Mouse (Mus musculus) ES-E14 (cell line): ENCODE results near the gene Nt5c2. TPM values are rescaled to one million over a fixed set of nuclear protein-coding genes. Genes with fewer than 3 reads are reported as not detected.

Experiments
- DNase-seq: peaks from one replicate; pipeline ENCODE4 v3.0.0-alpha.2; 2013; ENCODE audit warnings: low read depth, low spot score
- H3K27ac ChIP-seq: 2 replicates; pipeline ENCODE4 v1.5.1; 2012; ENCODE audit warnings: low read depth, mild to moderate bottlenecking, low read length, moderate library complexity, mixed read lengths; ENCODE audit not compliant: poor library complexity, insufficient read depth, severe bottlenecking
- H3K36me3 ChIP-seq: 2 replicates; pipeline ENCODE4 v1.6.1; 2012; ENCODE audit warnings: mild to moderate bottlenecking, low read length, moderate library complexity, mixed read lengths; ENCODE audit not compliant: control insufficient read depth, poor library complexity, insufficient read depth, severe bottlenecking
- H3K4me1 ChIP-seq, 2 experiments: fragments of 150-350 bp in 1 of 2; sonication (generic) in 1 of 2; 2 replicates each; pipeline ENCODE4 v1.6.1; 2012; ENCODE audit warnings: low read length in 2 of 2, mild to moderate bottlenecking in 1 of 2, mixed read lengths in 1 of 2; ENCODE audit not compliant: control insufficient read depth in 2 of 2, insufficient read depth in 2 of 2, poor library complexity in 1 of 2
- H3K4me3 ChIP-seq, 2 experiments: fragments of 150-350 bp in 1 of 2; sonication (generic) in 1 of 2; 2 replicates each; pipeline ENCODE4 v1.5.1; 2012; ENCODE audit warnings: low read length in 2 of 2, low read depth in 1 of 2, mild to moderate bottlenecking in 1 of 2, mixed read lengths in 1 of 2; ENCODE audit not compliant: insufficient read depth in 1 of 2, poor library complexity in 1 of 2, severe bottlenecking in 1 of 2
- H3K9ac ChIP-seq: 2 replicates; pipeline ENCODE4 v1.6.1; 2012; ENCODE audit warnings: low read depth, mild to moderate bottlenecking, low read length, mixed read lengths; ENCODE audit not compliant: poor library complexity, insufficient read depth, severe bottlenecking
- H3K9me3 ChIP-seq: fragments of 150-350 bp; sonication (generic); 2 replicates; pipeline ENCODE4 v1.6.1; 2012; ENCODE audit warnings: low read depth, mild to moderate bottlenecking, low read length; ENCODE audit not compliant: control insufficient read depth, insufficient read depth
- CHD2 ChIP-seq: IDR thresholded peaks from 2 replicates; pipeline ENCODE4 v1.6.1; 2014; ENCODE audit warnings: mild to moderate bottlenecking, low read depth, low read length, inconsistent platforms
- HCFC1 ChIP-seq: IDR thresholded peaks from 2 replicates; pipeline ENCODE4 v1.6.1; 2012; ENCODE audit warnings: low read length, inconsistent platforms, borderline replicate concordance; ENCODE audit not compliant: insufficient read depth
- MAFK ChIP-seq: IDR thresholded peaks from 2 replicates; pipeline ENCODE4 v1.6.1; 2014; ENCODE audit warnings: mild to moderate bottlenecking, low read depth, low read length, inconsistent platforms; ENCODE audit not compliant: insufficient read depth
- ZC3H11A ChIP-seq: IDR thresholded peaks from 2 replicates; pipeline ENCODE4 v1.6.1; 2012; ENCODE audit warnings: low read depth, mild to moderate bottlenecking, inconsistent platforms, low read length, borderline replicate concordance
- ZNF384 ChIP-seq: IDR thresholded peaks from 2 replicates; pipeline ENCODE4 v1.6.1; 2012; ENCODE audit warnings: low read depth, low read length, inconsistent platforms
- in situ Hi-C, 2 experiments: fragments of 600-800 bp; cut with MboI; formaldehyde crosslinking; loops; one replicate each; pipeline ENCODE4 v1.15.1; 2025; ENCODE audit warnings: low sequenced_read_pairs in 2 of 2, inconsistent platforms in 1 of 2; ENCODE audit not compliant: unreplicated experiment in 2 of 2
- total RNA-seq: library from RNA; depleted of rRNA; stranded (reverse); fragments of 300-350 nt; gene quantifications from 2 replicates; pipeline ENCODE4 v1.2.3, GENCODE M21; 2012

Nt5c2 gene
- total RNA-seq, 1 experiment = 27.0 TPM

DNA sequence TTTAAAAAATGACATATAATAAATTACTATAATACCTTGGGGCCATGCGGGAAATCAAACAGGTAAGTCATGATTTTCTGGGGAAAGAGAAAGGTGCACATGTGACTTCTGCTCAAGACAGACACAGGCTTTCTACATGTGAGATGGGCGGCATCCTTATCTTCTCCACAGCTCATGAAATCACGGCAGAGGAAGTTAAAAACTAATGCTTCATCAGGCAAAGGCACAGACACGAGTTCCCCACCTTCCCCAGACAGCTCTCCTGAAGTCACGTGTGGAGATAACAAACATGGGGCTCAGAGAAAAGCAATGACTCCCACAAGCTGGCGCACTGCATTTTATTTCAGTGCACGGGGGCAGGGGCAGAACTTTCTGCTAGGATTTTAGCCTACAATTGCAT, 121.5 kb downstream of the Nt5c2 start:
- no peak overlapping the region for H3K4me3 ChIP-seq
- DNase-seq = no peak
- peaks cover 31% of the 10 kb centered on the region for H3K36me3 ChIP-seq
- no peak overlapping the region for H3K9ac ChIP-seq
- H3K4me1 ChIP-seq = no peaks in the 10 kb centered on the region
- in situ Hi-C loops = no loop called here
- H3K27ac ChIP-seq = no peak overlapping the region
- TF ChIP-seq ZC3H11A = no peak
- no peak for TF ChIP-seq MAFK
- TF ChIP-seq ZNF384 = no peak
- TF ChIP-seq HCFC1 = no peak
- no peak for TF ChIP-seq CHD2
- H3K9me3 ChIP-seq = no peaks in the 10 kb centered on the region

- Histone ChIP-seq H3K27ac (no peak overlapping the region), H3K9ac (no peak overlapping the region), H3K36me3 (peaks cover 32% of the 10 kb centered on the region), H3K9me3 (no peaks in the 10 kb centered on the region), H3K4me1 (no peaks in the 10 kb centered on the region), H3K4me3 (no peak overlapping the region)
- TF ChIP-seq MAFK (no peak), HCFC1 (no peak), ZNF384 (no peak), ZC3H11A (no peak), CHD2 (no peak)
- no peak for DNase-seq
- in situ Hi-C loops = no loop called here
These were observed 122.1 kb downstream of the Nt5c2 start for GRCm38 (mm10) chr19:46892856-46893255.

DNA sequence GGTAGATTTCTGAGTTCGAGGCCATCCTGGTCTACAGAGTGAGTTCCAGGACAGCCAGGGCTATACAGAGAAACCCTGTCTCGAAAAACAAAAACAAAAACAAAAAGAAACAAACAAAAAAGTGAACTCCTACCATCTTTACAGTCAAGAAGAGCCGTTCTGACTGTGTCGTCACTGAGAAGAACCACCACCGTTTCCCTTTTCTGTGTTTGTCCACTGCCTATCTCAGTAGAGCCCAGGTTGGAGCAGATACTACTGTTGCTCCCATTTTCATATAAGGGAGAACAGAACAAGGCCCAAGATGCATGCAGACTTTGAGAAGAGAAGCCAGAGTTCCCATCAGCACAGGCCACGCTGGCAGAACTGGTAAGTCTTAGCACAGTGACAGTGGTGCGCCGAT, 124.3 kb downstream of the Nt5c2 start:
- peaks cover 34% of the 10 kb centered on the region for H3K36me3 ChIP-seq
- in situ Hi-C loops = no loop called here
- TF ChIP-seq HCFC1 = no peak
- no peak for TF ChIP-seq CHD2
- TF ChIP-seq MAFK = no peak
- no peak for TF ChIP-seq ZC3H11A
- TF ChIP-seq ZNF384 = no peak

GRCm38 (mm10) chr19:46889666-46890065, 125.3 kb downstream of the Nt5c2 start:
- in situ Hi-C loops = loop anchor here (10.0 kb wide), 1 partner anchor 105 kb away; no protein-coding TSS in a partner anchor
- Histone ChIP-seq H3K9ac (no peak overlapping the region), H3K36me3 (peaks cover 37% of the 10 kb centered on the region), H3K4me3 (no peak overlapping the region), H3K27ac (no peak overlapping the region), H3K4me1 (no peaks in the 10 kb centered on the region), H3K9me3 (no peaks in the 10 kb centered on the region)
- no peak for TF ChIP-seq CHD2
- no peak for TF ChIP-seq MAFK
- TF ChIP-seq ZC3H11A = no peak
- TF ChIP-seq ZNF384 = no peak
- TF ChIP-seq HCFC1 = no peak
- no peak for DNase-seq

More for the DNA sequence above, 124.3 kb downstream of the Nt5c2 start:
- no peak overlapping the region for H3K27ac ChIP-seq
- H3K4me1 ChIP-seq = no peaks in the 10 kb centered on the region
- no peak for DNase-seq
- H3K9me3 ChIP-seq = no peaks in the 10 kb centered on the region
- H3K4me3 ChIP-seq = no peak overlapping the region
- H3K9ac ChIP-seq = no peak overlapping the region
